Mouse (Mus musculus): ENCODE data around the gene Clec1b. TPM values are rescaled to one million over a fixed set of nuclear protein-coding genes. Genes with fewer than 3 reads are reported as not detected.
A peak's percentile ranks its signal among the peaks of the same experiment; 100 is the strongest.

Gene Clec1b
- total and polyA plus RNA-seq, 2 experiments from 2014 or later: 2.5 TPM; not detected in 1

DNA sequence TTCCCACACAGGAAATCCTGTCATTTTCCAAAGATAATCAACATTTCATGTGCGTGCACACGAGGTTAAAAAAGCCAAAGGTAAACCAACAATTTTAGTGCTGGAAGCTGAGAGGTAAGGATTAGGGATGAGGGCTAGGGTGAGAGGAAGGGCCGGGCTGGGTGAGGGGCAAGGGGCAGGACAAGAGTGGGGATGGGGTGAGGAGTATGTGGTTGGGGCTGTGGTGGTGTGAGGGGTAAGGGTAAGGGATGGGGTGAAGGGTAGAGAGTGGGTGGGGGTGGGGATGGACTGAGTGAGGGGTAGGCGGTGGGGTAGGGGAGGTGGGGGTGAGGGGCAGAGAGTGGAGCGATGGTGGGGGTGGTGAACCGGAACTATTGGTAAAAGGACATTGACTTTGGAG lies 3.4 kb upstream of the Clec1b start:
- ATAC-seq (ENCODE audit: insufficient read depth, low read depth): no peak
- no peak overlapping the region for H3K9ac ChIP-seq (replicated peaks; ENCODE audit: low read depth, low read length)

DNA sequence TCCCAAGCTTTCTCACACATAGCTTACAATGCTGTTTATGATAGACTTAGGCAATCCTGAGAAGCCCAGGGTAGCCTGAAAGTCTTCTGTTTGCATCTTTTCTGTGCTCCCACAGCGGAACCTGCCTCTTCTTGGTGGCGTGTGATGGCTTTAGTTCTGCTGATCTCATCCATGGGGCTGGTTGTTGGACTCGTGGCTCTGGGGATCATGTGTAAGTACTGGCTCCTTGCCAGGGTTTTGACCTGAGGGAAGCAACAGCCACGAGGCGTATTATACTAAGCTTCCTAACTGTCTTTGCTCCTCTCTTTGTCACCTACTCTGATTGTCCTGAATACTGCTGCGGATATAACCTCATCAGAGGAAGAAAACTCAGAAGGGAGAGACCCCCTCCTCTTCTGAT lies 2.8 kb downstream of the Clec1b start:
- Histone ChIP-seq H3K9ac (replicated peaks; ENCODE audit: low read depth, low read length) (no peak overlapping the region), H3K36me3 (replicated peaks; ENCODE audit: control insufficient read depth, insufficient read depth, low read length) (no peaks in the 10 kb centered on the region), H3K4me1 (ENCODE audit: control insufficient read depth, insufficient read depth) (no peaks in the 10 kb centered on the region), H3K4me2 (ENCODE audit: low read depth, low read length) (no peak overlapping the region), H3K9me3 (replicated peaks; ENCODE audit: control insufficient read depth, low read length) (no peaks in the 10 kb centered on the region), H3K4me3 (ENCODE audit: low read depth, low read length) (no peak overlapping the region), H3K27me3 (ENCODE audit: control insufficient read depth, insufficient read depth, low read length) (no peaks in the 10 kb centered on the region), H3K27ac (ENCODE audit: low read depth) (peak overlapping the region; percentile 55; the same call in 1 of the 2 replicates)
- ATAC-seq (ENCODE audit: insufficient read depth, low read depth): peak; percentile 57; the same call in 1 of the 2 replicates
- 20% methylated on average over 6 of the region's 6 CpGs for WGBS
- peak; percentile 54 for DNase-seq (ENCODE audit: low spot score)
- TF ChIP-seq EP300 (IDR thresholded peaks at IDR 0.05; ENCODE audit: low read depth): no peak
- TF ChIP-seq CTCF (IDR thresholded peaks at IDR 0.05; ENCODE audit: low read depth): no peak

More for the DNA sequence above, 3.4 kb upstream of the Clec1b start:
- no peak overlapping the region for H3K4me3 ChIP-seq (ENCODE audit: low read depth, low read length)
- H3K27me3 ChIP-seq (ENCODE audit: control insufficient read depth, insufficient read depth, low read length): no peaks in the 10 kb centered on the region
- H3K4me2 ChIP-seq (ENCODE audit: low read depth, low read length): no peak overlapping the region
- H3K36me3 ChIP-seq (replicated peaks; ENCODE audit: control insufficient read depth, insufficient read depth, low read length): no peaks in the 10 kb centered on the region
- H3K9me3 ChIP-seq (replicated peaks; ENCODE audit: control insufficient read depth, low read length): no peaks in the 10 kb centered on the region
- TF ChIP-seq EP300 (IDR thresholded peaks at IDR 0.05; ENCODE audit: low read depth) (no peak), CTCF (IDR thresholded peaks at IDR 0.05; ENCODE audit: low read depth) (no peak)
- DNase-seq (ENCODE audit: low spot score): no peak
- WGBS: 59% methylated on average over 6 of the region's 6 CpGs
- no peaks in the 10 kb centered on the region for H3K4me1 ChIP-seq (ENCODE audit: control insufficient read depth, insufficient read depth)
- H3K27ac ChIP-seq (ENCODE audit: low read depth): no peak overlapping the region

GRCm38 (mm10) chr6:129402404-129402803 lies 5.3 kb downstream of the Clec1b start:
- ATAC-seq (ENCODE audit: insufficient read depth, low read depth): no peak
- Histone ChIP-seq H3K36me3 (replicated peaks; ENCODE audit: control insufficient read depth, insufficient read depth, low read length) (no peaks in the 10 kb centered on the region), H3K4me2 (ENCODE audit: low read depth, low read length) (no peak overlapping the region), H3K9me3 (replicated peaks; ENCODE audit: control insufficient read depth, low read length) (no peaks in the 10 kb centered on the region), H3K4me1 (ENCODE audit: control insufficient read depth, insufficient read depth) (peaks cover 5% of the 10 kb centered on the region; the same call in 1 of the 2 replicates), H3K4me3 (ENCODE audit: low read depth, low read length) (no peak overlapping the region), H3K9ac (replicated peaks; ENCODE audit: low read depth, low read length) (no peak overlapping the region), H3K27me3 (ENCODE audit: control insufficient read depth, insufficient read depth, low read length) (no peaks in the 10 kb centered on the region), H3K27ac (ENCODE audit: low read depth) (no peak overlapping the region)
- TF ChIP-seq EP300 (IDR thresholded peaks at IDR 0.05; ENCODE audit: low read depth): no peak
- no peak for TF ChIP-seq CTCF (IDR thresholded peaks at IDR 0.05; ENCODE audit: low read depth)
- DNase-seq (ENCODE audit: low spot score): no peak
- WGBS: 90% methylated on average over 2 of the region's 2 CpGs

- DNase-seq (ENCODE audit: low spot score) (no peak), ATAC-seq (ENCODE audit: insufficient read depth, low read depth) (no peak)
- Histone ChIP-seq H3K9me3 (replicated peaks; ENCODE audit: control insufficient read depth, low read length) (no peaks in the 10 kb centered on the region), H3K4me2 (ENCODE audit: low read depth, low read length) (no peak overlapping the region), H3K4me1 (ENCODE audit: control insufficient read depth, insufficient read depth) (peaks cover 5% of the 10 kb centered on the region; the same call in 1 of the 2 replicates), H3K4me3 (ENCODE audit: low read depth, low read length) (no peak overlapping the region), H3K27me3 (ENCODE audit: control insufficient read depth, insufficient read depth, low read length) (no peaks in the 10 kb centered on the region), H3K27ac (ENCODE audit: low read depth) (no peak overlapping the region), H3K9ac (replicated peaks; ENCODE audit: low read depth, low read length) (no peak overlapping the region), H3K36me3 (replicated peaks; ENCODE audit: control insufficient read depth, insufficient read depth, low read length) (no peaks in the 10 kb centered on the region)
- 83% methylated on average over 6 of the region's 6 CpGs for WGBS
- TF ChIP-seq EP300 (IDR thresholded peaks at IDR 0.05; ENCODE audit: low read depth) (no peak), CTCF (IDR thresholded peaks at IDR 0.05; ENCODE audit: low read depth) (no peak)
These were observed 6.3 kb downstream of the Clec1b start for GRCm38 (mm10) chr6:129403391-129403790.

DNA sequence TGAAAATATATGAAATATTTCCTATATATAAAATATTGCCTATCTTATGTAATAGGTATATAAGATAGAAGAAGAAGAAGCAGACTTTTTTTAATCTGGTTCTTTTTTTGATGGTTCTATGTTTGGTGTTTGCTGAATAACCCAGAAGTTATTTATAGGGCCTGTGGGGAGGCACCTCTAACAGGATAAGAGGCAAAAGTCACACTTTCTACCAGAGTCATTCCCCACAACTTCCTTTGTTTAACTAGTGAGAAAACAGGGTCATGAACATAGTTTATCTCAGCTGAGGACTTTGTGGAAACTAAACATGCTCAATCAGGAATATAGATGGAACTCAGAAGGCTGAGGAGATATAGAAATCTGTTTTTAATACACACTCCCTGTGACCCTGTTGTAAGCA lies 8.9 kb downstream of the Clec1b start:
- peak overlapping the region; percentile 34; the same call in 1 of the 2 replicates for H3K27ac ChIP-seq (ENCODE audit: low read depth)

GRCm38 (mm10) chr6:129407324-129407723 lies 10.2 kb downstream of the Clec1b start:
- Histone ChIP-seq H3K4me1 (ENCODE audit: control insufficient read depth, insufficient read depth) (peaks cover 5% of the 10 kb centered on the region; the same call in 1 of the 2 replicates), H3K36me3 (replicated peaks; ENCODE audit: control insufficient read depth, insufficient read depth, low read length) (no peaks in the 10 kb centered on the region), H3K27ac (ENCODE audit: low read depth) (peak overlapping the region; percentile 55), H3K4me3 (ENCODE audit: low read depth, low read length) (no peak overlapping the region), H3K9me3 (replicated peaks; ENCODE audit: control insufficient read depth, low read length) (no peaks in the 10 kb centered on the region), H3K27me3 (ENCODE audit: control insufficient read depth, insufficient read depth, low read length) (no peaks in the 10 kb centered on the region), H3K9ac (replicated peaks; ENCODE audit: low read depth, low read length) (no peak overlapping the region), H3K4me2 (ENCODE audit: low read depth, low read length) (no peak overlapping the region)
- DNase-seq (ENCODE audit: low spot score) (peak; percentile 69), ATAC-seq (ENCODE audit: insufficient read depth, low read depth) (peak; percentile 53)
- peak; percentile 69; the same call in 1 of the 2 replicates for TF ChIP-seq EP300 (IDR thresholded peaks at IDR 0.05; ENCODE audit: low read depth)
- TF ChIP-seq CTCF (IDR thresholded peaks at IDR 0.05; ENCODE audit: low read depth): no peak
- 34% methylated on average over 2 of the region's 2 CpGs for WGBS

More for the DNA sequence above, 8.9 kb downstream of the Clec1b start:
- Histone ChIP-seq H3K9ac (replicated peaks; ENCODE audit: low read depth, low read length) (no peak overlapping the region), H3K27me3 (ENCODE audit: control insufficient read depth, insufficient read depth, low read length) (no peaks in the 10 kb centered on the region), H3K4me3 (ENCODE audit: low read depth, low read length) (no peak overlapping the region), H3K4me2 (ENCODE audit: low read depth, low read length) (no peak overlapping the region), H3K4me1 (ENCODE audit: control insufficient read depth, insufficient read depth) (peaks cover 5% of the 10 kb centered on the region; the same call in 1 of the 2 replicates), H3K9me3 (replicated peaks; ENCODE audit: control insufficient read depth, low read length) (no peaks in the 10 kb centered on the region), H3K36me3 (replicated peaks; ENCODE audit: control insufficient read depth, insufficient read depth, low read length) (no peaks in the 10 kb centered on the region)
- ATAC-seq (ENCODE audit: insufficient read depth, low read depth): no peak
- no peak for TF ChIP-seq EP300 (IDR thresholded peaks at IDR 0.05; ENCODE audit: low read depth)
- TF ChIP-seq CTCF (IDR thresholded peaks at IDR 0.05; ENCODE audit: low read depth): no peak
- no peak for DNase-seq (ENCODE audit: low spot score)
